Mouse (Mus musculus): ENCODE results near the gene Arrdc1. TPM values are rescaled to one million over a fixed set of nuclear protein-coding genes. Genes with fewer than 3 reads are reported as not detected.
A peak's percentile ranks its signal among the peaks of the same experiment; 100 is the strongest.

Arrdc1 gene
- total RNA-seq, 1 experiment from 2014 or later, result 101 TPM

- ATAC-seq (replicated peaks; ENCODE audit: insufficient number of reproducible peaks, low FRiP score, low TSS enrichment, poor library complexity, severe bottlenecking), result no peak
These were observed 8.1 kb downstream of the Arrdc1 start for GRCm38 (mm10) chr2:24926965-24927358.

- ATAC-seq (replicated peaks; ENCODE audit: insufficient number of reproducible peaks, low FRiP score, low TSS enrichment, poor library complexity, severe bottlenecking), result no peak
These were observed 8.6 kb downstream of the Arrdc1 start for GRCm38 (mm10) chr2:24926345-24926964.

GRCm38 (mm10) chr2:24925284-24925683 lies 9.8 kb downstream of the Arrdc1 start:
- no peak for ATAC-seq (replicated peaks; ENCODE audit: insufficient number of reproducible peaks, low FRiP score, low TSS enrichment, poor library complexity, severe bottlenecking)

- ATAC-seq (replicated peaks; ENCODE audit: insufficient number of reproducible peaks, low FRiP score, low TSS enrichment, poor library complexity, severe bottlenecking), result no peak
These were observed 11.5 kb downstream of the Arrdc1 start for GRCm38 (mm10) chr2:24923561-24923960.

GRCm38 (mm10) chr2:24919839-24920175 lies 15.2 kb downstream of the Arrdc1 start:
- ATAC-seq (replicated peaks; ENCODE audit: insufficient number of reproducible peaks, low FRiP score, low TSS enrichment, poor library complexity, severe bottlenecking), result no peak

GRCm38 (mm10) chr2:24918930-24919838 lies 15.9 kb downstream of the Arrdc1 start, which contains the start of gene Ehmt1:
TSS of gene Ehmt1 (minus strand) at chr2:24919614.
- ATAC-seq (replicated peaks; ENCODE audit: insufficient number of reproducible peaks, low FRiP score, low TSS enrichment, poor library complexity, severe bottlenecking), result peak; percentile 77

GRCm38 (mm10) chr2:24914762-24915161 lies 20.3 kb downstream of the Arrdc1 start:
- no peak for ATAC-seq (replicated peaks; ENCODE audit: insufficient number of reproducible peaks, low FRiP score, low TSS enrichment, poor library complexity, severe bottlenecking)

- ATAC-seq (replicated peaks; ENCODE audit: insufficient number of reproducible peaks, low FRiP score, low TSS enrichment, poor library complexity, severe bottlenecking), result no peak
These were observed 22.5 kb downstream of the Arrdc1 start for GRCm38 (mm10) chr2:24912589-24912988.

- no peak for ATAC-seq (replicated peaks; ENCODE audit: insufficient number of reproducible peaks, low FRiP score, low TSS enrichment, poor library complexity, severe bottlenecking)
These were observed 22.9 kb downstream of the Arrdc1 start for GRCm38 (mm10) chr2:24912189-24912588.

- ATAC-seq (replicated peaks; ENCODE audit: insufficient number of reproducible peaks, low FRiP score, low TSS enrichment, poor library complexity, severe bottlenecking), result peak; percentile 71
These were observed 24.6 kb downstream of the Arrdc1 start for GRCm38 (mm10) chr2:24910481-24910880.

GRCm38 (mm10) chr2:24905653-24906155 lies 29.3 kb downstream of the Arrdc1 start:
- ATAC-seq (replicated peaks; ENCODE audit: insufficient number of reproducible peaks, low FRiP score, low TSS enrichment, poor library complexity, severe bottlenecking), result no peak

- no peak for ATAC-seq (replicated peaks; ENCODE audit: insufficient number of reproducible peaks, low FRiP score, low TSS enrichment, poor library complexity, severe bottlenecking)
These were observed 30.0 kb downstream of the Arrdc1 start for GRCm38 (mm10) chr2:24904823-24905652.

- ATAC-seq (replicated peaks; ENCODE audit: insufficient number of reproducible peaks, low FRiP score, low TSS enrichment, poor library complexity, severe bottlenecking), result no peak
These were observed 32.1 kb downstream of the Arrdc1 start for GRCm38 (mm10) chr2:24902999-24903398.

- ATAC-seq (replicated peaks; ENCODE audit: insufficient number of reproducible peaks, low FRiP score, low TSS enrichment, poor library complexity, severe bottlenecking), result no peak
These were observed 34.0 kb downstream of the Arrdc1 start for GRCm38 (mm10) chr2:24901055-24901454.

GRCm38 (mm10) chr2:24899292-24899691 lies 35.8 kb downstream of the Arrdc1 start:
- no peak for ATAC-seq (replicated peaks; ENCODE audit: insufficient number of reproducible peaks, low FRiP score, low TSS enrichment, poor library complexity, severe bottlenecking)

- ATAC-seq (replicated peaks; ENCODE audit: insufficient number of reproducible peaks, low FRiP score, low TSS enrichment, poor library complexity, severe bottlenecking), result no peak
These were observed 38.3 kb downstream of the Arrdc1 start for GRCm38 (mm10) chr2:24896761-24897160.

GRCm38 (mm10) chr2:24894211-24894610 lies 40.8 kb downstream of the Arrdc1 start:
- no peak for ATAC-seq (replicated peaks; ENCODE audit: insufficient number of reproducible peaks, low FRiP score, low TSS enrichment, poor library complexity, severe bottlenecking)

- ATAC-seq (replicated peaks; ENCODE audit: insufficient number of reproducible peaks, low FRiP score, low TSS enrichment, poor library complexity, severe bottlenecking), result no peak
These were observed 42.7 kb downstream of the Arrdc1 start for GRCm38 (mm10) chr2:24892318-24892717.

All from monocyte, adult 5-6 weeks (primary cell).